Mouse (Mus musculus): ENCODE data around the gene Evi5l.

DNA sequence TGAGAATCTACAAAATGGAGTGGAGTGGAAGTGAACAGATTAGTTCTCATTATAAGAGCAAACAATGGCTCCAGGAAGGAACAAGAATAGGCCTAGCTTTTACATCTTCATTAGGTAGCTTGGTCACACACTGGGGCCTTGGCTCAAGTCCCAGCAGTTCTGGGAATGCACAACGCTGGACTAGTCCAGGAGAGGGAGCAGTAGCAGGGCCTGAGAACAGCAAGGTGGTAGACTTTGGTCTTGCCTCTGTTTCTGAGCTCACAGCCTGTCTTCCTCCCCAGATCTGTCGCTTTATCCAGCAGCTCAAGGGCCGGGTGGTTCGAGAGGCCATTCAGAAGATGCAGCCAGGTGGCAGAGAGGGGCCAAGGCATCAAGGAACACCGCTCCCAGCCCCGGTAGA lies 87.6 kb downstream of the Evi5l start:
- TF ChIP-seq CTCF (IDR thresholded peaks at IDR 0.05; ENCODE audit: control insufficient read depth, insufficient read depth, low read length) (no peak), POLR2A (IDR thresholded peaks at IDR 0.05; ENCODE audit: borderline replicate concordance, control insufficient read depth, low read depth, low read length) (no peak)

Measured in bone marrow, adult 2 months (tissue).